Mouse (Mus musculus): ENCODE data around the gene Aplp1. TPM values are rescaled to one million over a fixed set of nuclear protein-coding genes. Genes with fewer than 3 reads are reported as not detected.
A peak's percentile ranks its signal among the peaks of the same experiment; 100 is the strongest.

Aplp1 gene
- polyA plus RNA-seq, 1 experiment from 2014 or later = 32.3 TPM

- WGBS = 28% methylated on average over 4 of the region's 5 CpGs
- Histone ChIP-seq H3K27me3 (replicated peaks; ENCODE audit: low read depth, poor library complexity, severe bottlenecking) (peaks cover 93% of the 10 kb centered on the region), H3K4me3 (no peak overlapping the region), H3K36me3 (replicated peaks) (peaks cover 3% of the 10 kb centered on the region; the same call in 1 of the 2 replicates), H3K27ac (replicated peaks) (no peak overlapping the region), H3K9me3 (no peaks in the 10 kb centered on the region), H3K4me1 (peaks cover 19% of the 10 kb centered on the region)
- peak; percentile 63 for DNase-seq (ENCODE audit: low spot score)
Measured at GRCm38 (mm10) chr7:30440697-30441096, 4.6 kb downstream of the Aplp1 start.

GRCm38 (mm10) chr7:30439734-30440133 lies 5.6 kb downstream of the Aplp1 start:
- no peak overlapping the region for H3K4me3 ChIP-seq
- H3K9me3 ChIP-seq = no peaks in the 10 kb centered on the region
- 79% methylated on average over 13 of the region's 13 CpGs for WGBS
- no peak for DNase-seq (ENCODE audit: low spot score)
- peaks cover 93% of the 10 kb centered on the region for H3K27me3 ChIP-seq (replicated peaks; ENCODE audit: low read depth, poor library complexity, severe bottlenecking)
- no peak overlapping the region for H3K27ac ChIP-seq (replicated peaks)
- H3K36me3 ChIP-seq (replicated peaks) = peaks cover 3% of the 10 kb centered on the region; the same call in 1 of the 2 replicates
- peaks cover 9% of the 10 kb centered on the region for H3K4me1 ChIP-seq

GRCm38 (mm10) chr7:30436879-30437278 lies 8.5 kb downstream of the Aplp1 start:
- Histone ChIP-seq H3K9me3 (no peaks in the 10 kb centered on the region), H3K36me3 (replicated peaks) (no peaks in the 10 kb centered on the region; the same call in 1 of the 2 replicates), H3K4me3 (0 out of 2 replicates have a peak overlapping the region, but pooled peaks have one; percentile 2), H3K4me1 (no peaks in the 10 kb centered on the region), H3K27ac (replicated peaks) (no peak overlapping the region), H3K27me3 (replicated peaks; ENCODE audit: low read depth, poor library complexity, severe bottlenecking) (peaks cover 66% of the 10 kb centered on the region)
- 12% methylated on average over 10 of the region's 10 CpGs for WGBS
- no peak for DNase-seq (ENCODE audit: low spot score)

DNA sequence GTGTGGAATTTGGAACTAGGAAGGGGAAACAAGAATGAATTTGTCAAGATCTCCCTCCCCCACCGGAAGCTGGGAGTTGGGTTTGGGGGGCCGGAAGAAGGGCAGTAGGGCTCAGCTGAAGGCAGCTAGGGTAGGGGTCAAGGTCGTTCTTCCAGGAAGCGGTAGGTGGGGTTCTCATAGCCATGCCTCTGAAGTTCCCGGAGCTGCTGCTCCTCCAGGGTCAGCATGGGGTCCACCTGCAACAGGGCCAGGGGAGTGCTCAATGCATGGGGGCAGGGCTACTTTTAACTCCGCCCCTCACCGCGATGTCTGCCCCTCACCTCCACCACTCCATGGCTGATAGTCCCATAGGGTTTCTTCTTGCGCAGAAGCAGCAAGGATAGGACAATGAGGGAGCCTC lies 10.2 kb downstream of the Aplp1 start:
- Histone ChIP-seq H3K36me3 (replicated peaks) (no peaks in the 10 kb centered on the region; the same call in 1 of the 2 replicates), H3K27ac (replicated peaks) (no peak overlapping the region), H3K4me3 (no peak overlapping the region), H3K9me3 (no peaks in the 10 kb centered on the region), H3K4me1 (no peaks in the 10 kb centered on the region), H3K27me3 (replicated peaks; ENCODE audit: low read depth, poor library complexity, severe bottlenecking) (peaks cover 49% of the 10 kb centered on the region)
- WGBS = 49% methylated on average over 9 of the region's 9 CpGs
- no peak for DNase-seq (ENCODE audit: low spot score)

GRCm38 (mm10) chr7:30434701-30435100 lies 10.6 kb downstream of the Aplp1 start:
- Histone ChIP-seq H3K4me1 (no peaks in the 10 kb centered on the region), H3K27me3 (replicated peaks; ENCODE audit: low read depth, poor library complexity, severe bottlenecking) (peaks cover 45% of the 10 kb centered on the region), H3K4me3 (no peak overlapping the region), H3K27ac (replicated peaks) (no peak overlapping the region), H3K36me3 (replicated peaks) (no peaks in the 10 kb centered on the region; the same call in 1 of the 2 replicates), H3K9me3 (no peaks in the 10 kb centered on the region)
- WGBS = 72% methylated on average over 10 of the region's 10 CpGs
- DNase-seq (ENCODE audit: low spot score) = no peak

DNA sequence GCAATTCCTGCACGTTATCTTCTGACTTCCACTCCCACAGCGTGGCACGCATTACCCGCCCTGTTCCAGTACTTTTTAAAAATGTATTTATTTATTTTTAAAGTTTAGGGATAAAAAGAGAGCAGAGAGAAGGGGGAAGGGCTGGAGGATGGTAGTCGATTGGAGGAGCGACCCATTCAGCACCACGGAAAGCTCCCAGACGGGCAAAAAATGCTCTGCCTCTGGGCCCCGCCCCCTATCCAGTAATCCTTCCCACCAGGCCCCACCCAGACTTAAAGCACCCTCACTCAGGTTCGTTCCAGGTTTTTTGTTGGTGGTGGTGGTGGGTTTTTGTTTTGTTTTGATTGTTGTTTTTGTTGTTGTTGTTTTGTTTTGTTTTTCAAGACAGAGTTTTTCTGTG lies 11.1 kb downstream of the Aplp1 start:
- WGBS = 5% methylated on average over 10 of the region's 10 CpGs
- Histone ChIP-seq H3K27me3 (replicated peaks; ENCODE audit: low read depth, poor library complexity, severe bottlenecking) (peaks cover 42% of the 10 kb centered on the region), H3K27ac (replicated peaks) (no peak overlapping the region)

DNA sequence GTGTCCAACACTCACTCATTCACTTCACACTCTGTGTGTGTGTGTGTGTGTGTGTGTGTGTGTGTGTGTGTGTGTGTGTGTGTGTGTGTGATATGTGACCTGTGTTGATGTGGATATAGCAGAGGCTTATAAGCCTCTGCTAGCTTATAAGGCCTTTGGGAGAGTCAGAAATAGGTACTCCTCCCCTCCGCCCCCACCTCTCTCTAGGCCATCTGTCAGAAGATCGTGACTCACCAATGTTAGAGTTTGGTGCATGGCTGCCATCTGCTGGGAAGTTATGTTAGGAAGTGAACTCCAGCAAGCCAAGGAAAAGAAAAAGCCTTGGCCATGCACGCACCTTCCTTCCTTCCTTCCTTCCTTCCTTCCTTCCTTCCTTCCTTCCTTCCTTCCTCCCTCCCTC lies 13.5 kb downstream of the Aplp1 start:
- Histone ChIP-seq H3K36me3 (replicated peaks) (peaks cover 10% of the 10 kb centered on the region; the same call in 1 of the 2 replicates), H3K4me1 (no peaks in the 10 kb centered on the region), H3K9me3 (no peaks in the 10 kb centered on the region), H3K4me3 (no peak overlapping the region), H3K27me3 (replicated peaks; ENCODE audit: low read depth, poor library complexity, severe bottlenecking) (peaks cover 22% of the 10 kb centered on the region), H3K27ac (replicated peaks) (no peak overlapping the region)
- peak; percentile 42 for DNase-seq (ENCODE audit: low spot score)
- 10% methylated on average over 3 of the region's 3 CpGs for WGBS

More for the DNA sequence above, 11.1 kb downstream of the Aplp1 start:
- H3K4me1 ChIP-seq = no peaks in the 10 kb centered on the region
- no peak overlapping the region for H3K4me3 ChIP-seq
- DNase-seq (ENCODE audit: low spot score) = peak; percentile 72
- H3K9me3 ChIP-seq = no peaks in the 10 kb centered on the region
- no peaks in the 10 kb centered on the region; the same call in 1 of the 2 replicates for H3K36me3 ChIP-seq (replicated peaks)

DNA sequence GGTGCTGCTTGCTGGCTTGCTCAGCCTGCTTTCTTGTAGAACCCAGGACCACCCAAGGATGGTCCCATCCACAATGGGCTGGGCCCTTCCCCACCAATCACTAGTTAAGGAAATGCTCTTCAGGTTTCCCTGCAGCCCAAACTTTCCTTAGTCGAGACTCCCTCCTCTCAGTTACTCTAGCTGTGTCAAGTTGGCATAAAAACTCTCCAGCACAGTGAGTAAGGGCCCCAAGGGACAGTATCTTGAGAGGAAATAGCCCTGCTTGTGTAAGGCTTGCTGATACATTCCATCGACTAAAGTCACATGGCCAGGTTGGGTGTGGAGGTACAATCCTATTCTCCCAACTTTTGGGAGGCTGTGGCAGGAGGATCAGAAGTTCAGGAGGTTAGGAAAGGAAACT lies 15.1 kb downstream of the Aplp1 start:
- Histone ChIP-seq H3K36me3 (replicated peaks) (peaks cover 20% of the 10 kb centered on the region), H3K27ac (replicated peaks) (no peak overlapping the region), H3K9me3 (no peaks in the 10 kb centered on the region), H3K4me1 (no peaks in the 10 kb centered on the region), H3K27me3 (replicated peaks; ENCODE audit: low read depth, poor library complexity, severe bottlenecking) (peaks cover 6% of the 10 kb centered on the region), H3K4me3 (no peak overlapping the region)
- 61% methylated on average over 2 of the region's 2 CpGs for WGBS
- DNase-seq (ENCODE audit: low spot score) = no peak

DNA sequence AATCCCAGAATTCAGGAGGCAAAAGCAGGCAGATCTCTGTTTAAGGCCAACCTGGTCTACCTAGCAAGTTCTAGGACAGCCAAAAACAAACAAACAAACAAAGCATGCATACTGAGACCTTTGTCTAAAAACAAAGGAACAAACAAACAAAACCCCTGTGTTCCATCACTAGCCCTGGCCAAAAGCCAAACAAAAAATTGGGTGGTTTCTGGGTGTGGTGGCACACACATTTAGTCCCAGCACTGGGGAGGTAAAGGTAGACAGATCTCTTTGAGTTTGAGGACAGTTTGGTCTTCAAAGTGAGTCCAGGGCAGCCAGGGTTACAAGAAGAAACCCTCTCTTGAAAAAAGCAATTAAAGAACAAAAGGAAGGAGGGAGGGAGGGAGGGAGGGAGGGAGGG lies 16.0 kb downstream of the Aplp1 start:
- no peaks in the 10 kb centered on the region for H3K9me3 ChIP-seq
- no peak overlapping the region for H3K4me3 ChIP-seq
- no peaks in the 10 kb centered on the region for H3K4me1 ChIP-seq
- DNase-seq (ENCODE audit: low spot score) = no peak
- H3K27ac ChIP-seq (replicated peaks) = no peak overlapping the region
- H3K36me3 ChIP-seq (replicated peaks) = peaks cover 21% of the 10 kb centered on the region
- peaks cover under 1% of the 10 kb centered on the region; the same call in 1 of the 2 replicates for H3K27me3 ChIP-seq (replicated peaks; ENCODE audit: low read depth, poor library complexity, severe bottlenecking)

DNA sequence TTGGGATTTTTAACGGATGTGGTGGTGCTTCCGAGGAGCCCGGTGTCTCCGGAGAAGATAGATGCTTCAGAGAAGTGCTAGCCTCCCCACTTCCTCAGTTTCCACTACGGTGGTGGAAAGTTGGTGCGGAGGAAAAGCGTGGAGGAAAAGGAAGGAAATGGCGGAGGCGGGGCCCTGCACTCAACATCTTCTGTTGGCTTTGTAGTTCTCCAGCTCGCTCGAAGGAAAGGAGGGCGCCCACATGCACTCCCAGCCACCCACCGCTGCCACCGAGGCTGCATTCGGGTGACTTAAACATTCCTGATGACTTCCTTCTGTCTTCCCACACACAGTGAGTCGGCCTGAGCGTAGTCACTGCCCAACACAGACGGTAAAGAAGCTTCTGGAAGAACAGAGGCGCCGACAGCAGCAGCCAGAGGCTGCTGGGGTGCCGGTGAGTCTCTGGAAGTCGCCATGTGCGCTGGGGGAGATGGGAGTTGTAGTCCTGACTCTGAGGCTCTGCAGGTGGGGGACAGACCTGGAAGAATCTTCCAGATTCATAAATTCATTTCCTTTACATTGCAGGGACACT lies 22.2 kb downstream of the Aplp1 start:
- Histone ChIP-seq H3K4me1 (peaks cover 24% of the 10 kb centered on the region), H3K27ac (replicated peaks) (0 out of 2 replicates have a peak overlapping the region, but pooled peaks have one; percentile 3), H3K36me3 (replicated peaks) (peaks cover 21% of the 10 kb centered on the region), H3K9me3 (peaks cover 6% of the 10 kb centered on the region; the same call in 1 of the 2 replicates), H3K27me3 (replicated peaks; ENCODE audit: low read depth, poor library complexity, severe bottlenecking) (peaks cover 46% of the 10 kb centered on the region), H3K4me3 (peak overlapping the region; percentile 68)
- WGBS = 43% methylated on average over 23 of the region's 23 CpGs
- DNase-seq (ENCODE audit: low spot score) = no peak

- Histone ChIP-seq H3K36me3 (replicated peaks) (peaks cover 18% of the 10 kb centered on the region), H3K9me3 (peaks cover 6% of the 10 kb centered on the region; the same call in 1 of the 2 replicates), H3K4me1 (peaks cover 24% of the 10 kb centered on the region), H3K4me3 (peak overlapping the region; percentile 68), H3K27ac (replicated peaks) (peak overlapping the region; percentile 75), H3K27me3 (replicated peaks; ENCODE audit: low read depth, poor library complexity, severe bottlenecking) (peaks cover 46% of the 10 kb centered on the region)
- DNase-seq (ENCODE audit: low spot score) = no peak
- 14% methylated on average over 9 of the region's 9 CpGs for WGBS
Measured at GRCm38 (mm10) chr7:30422560-30422959, 22.8 kb downstream of the Aplp1 start.

- WGBS = under 1% methylated on average over 45 of the region's 45 CpGs
- Histone ChIP-seq H3K27me3 (replicated peaks; ENCODE audit: low read depth, poor library complexity, severe bottlenecking) (peaks cover 46% of the 10 kb centered on the region), H3K4me3 (peak overlapping the region; percentile 68), H3K9me3 (peaks cover 6% of the 10 kb centered on the region; the same call in 1 of the 2 replicates), H3K36me3 (replicated peaks) (peaks cover 13% of the 10 kb centered on the region), H3K27ac (replicated peaks) (peak overlapping the region; percentile 75), H3K4me1 (peaks cover 24% of the 10 kb centered on the region)
- DNase-seq (ENCODE audit: low spot score) = peak; percentile 90
Measured at GRCm38 (mm10) chr7:30421890-30422435, 23.4 kb downstream of the Aplp1 start.

All from embryonic facial prominence, embryonic 10.5 days (tissue).